Mouse (Mus musculus) limb, embryonic 14.5 days (tissue): ENCODE results near the gene Hoxd12. TPM values are rescaled to one million over a fixed set of nuclear protein-coding genes. Genes with fewer than 3 reads are reported as not detected.

ENCODE experiments used
- ATAC-seq: fragments of 200-750 bp; cut with Nextera tagmentation; 2 replicates; pipeline ENCODE4 v1.8.0; 2017; ENCODE audit warnings: low read depth, moderate number of reproducible peaks, moderate TSS enrichment; ENCODE audit not compliant: low FRiP score
- DNase-seq: peaks from one replicate; pipeline ENCODE4 v3.0.0-alpha.2; 2015; ENCODE audit warnings: low spot score
- H3K27ac ChIP-seq: fragments of 300-500 bp; sonication (generic); replicated peaks from 2 replicates; pipeline ENCODE4 v1.5.1; 2014; ENCODE audit warnings: low read depth, mild to moderate bottlenecking, low read length, moderate library complexity, mixed read lengths
- H3K27me3 ChIP-seq: fragments of 300-500 bp; sonication (generic); 2 replicates; pipeline ENCODE4 v1.6.1; 2014; ENCODE audit warnings: low read length, mixed read lengths; ENCODE audit not compliant: control insufficient read depth, insufficient read depth
- H3K36me3 ChIP-seq: fragments of 300-500 bp; sonication (generic); 2 replicates; pipeline ENCODE4 v1.6.1; 2014; ENCODE audit warnings: mild to moderate bottlenecking, low read length, moderate library complexity, mixed read lengths; ENCODE audit not compliant: control insufficient read depth, insufficient read depth
- H3K4me1 ChIP-seq: fragments of 300-500 bp; sonication (generic); 2 replicates; pipeline ENCODE4 v1.6.1; 2014; ENCODE audit warnings: antibody characterized with exemption, low read length, mixed read lengths; ENCODE audit not compliant: control insufficient read depth, insufficient read depth
- H3K4me2 ChIP-seq: fragments of 300-500 bp; sonication (generic); replicated peaks from 2 replicates; pipeline ENCODE4 v1.6.1; 2014; ENCODE audit warnings: low read depth, mild to moderate bottlenecking, low read length, moderate library complexity; ENCODE audit not compliant: severe bottlenecking
- H3K4me3 ChIP-seq: fragments of 300-500 bp; sonication (generic); replicated peaks from 2 replicates; pipeline ENCODE4 v1.5.1; 2014; ENCODE audit warnings: low read length
- H3K9ac ChIP-seq: fragments of 300-500 bp; sonication (generic); 2 replicates; pipeline ENCODE4 v1.6.1; 2014; ENCODE audit warnings: mild to moderate bottlenecking, low read depth, low read length, moderate library complexity; ENCODE audit not compliant: severe bottlenecking
- H3K9me3 ChIP-seq: fragments of 300-500 bp; sonication (generic); 2 replicates; pipeline ENCODE4 v1.6.1; 2016; ENCODE audit warnings: low read length; ENCODE audit not compliant: control insufficient read depth
- POLR2A ChIP-seq: fragments of 200-500 bp; IDR thresholded peaks from 2 replicates; pipeline ENCODE4 v1.8.0; 2012; ENCODE audit warnings: inconsistent platforms, mild to moderate bottlenecking, moderate library complexity, borderline replicate concordance; ENCODE audit not compliant: insufficient read depth, insufficient read length; ENCODE audit errors: extremely low read depth
- WGBS: fragments of 180-500 bp; shearing (Covaris S2); extraction: QIAGEN DNeasy Blood & Tissue Kit; methylation state at CpG from one replicate; pipeline ENCODE4 v1.1.7; 2014; 5-methylcytosine and 5-hydroxymethylcytosine counted together
- polyA plus RNA-seq, 2 experiments: library from polyadenylated mRNA; depleted of rRNA in 1 of 2; stranded (reverse) in 1 of 2; unstranded in 1 of 2; fragments of >200 nt; fragmentation: Nextera tagmentation in 1 of 2; extraction: Ambion mirVana in 1 of 2; gene quantifications; 2 replicates each; pipeline versions ENCODE4 v1.2.1 to v1.2.3; 2012 to 2014

The Hoxd12 gene
- polyA plus RNA-seq, 2 experiments: 38.4 to 43.3 TPM

- TF ChIP-seq POLR2A: no peak
- Histone ChIP-seq H3K4me1 (peaks cover 12% of the 10 kb centered on the region), H3K27ac (no peak overlapping the region), H3K36me3 (no peaks in the 10 kb centered on the region), H3K4me3 (no peak overlapping the region), H3K27me3 (peaks cover 79% of the 10 kb centered on the region), H3K9me3 (no peaks in the 10 kb centered on the region), H3K4me2 (no peak overlapping the region), H3K9ac (no peak overlapping the region)
- ATAC-seq (no peak), DNase-seq (no peak)
- WGBS: 11% methylated on average over 10 of the region's 10 CpGs
Observed at GRCm38 (mm10) chr2:74703317-74703716, 28.5 kb downstream of the Hoxd12 start.

- H3K4me2 ChIP-seq: peak overlapping the region; percentile 78
- 5% methylated on average over 26 of the region's 26 CpGs for WGBS
- peaks cover 9% of the 10 kb centered on the region for H3K4me1 ChIP-seq
- H3K27me3 ChIP-seq: peaks cover 84% of the 10 kb centered on the region
- H3K4me3 ChIP-seq: peak overlapping the region; percentile 53
- H3K36me3 ChIP-seq: no peaks in the 10 kb centered on the region
- H3K27ac ChIP-seq: no peak overlapping the region
- H3K9ac ChIP-seq: no peak overlapping the region
- ATAC-seq (no peak), DNase-seq (no peak)
- TF ChIP-seq POLR2A: no peak
- no peaks in the 10 kb centered on the region for H3K9me3 ChIP-seq
Observed at GRCm38 (mm10) chr2:74703720-74704392, 29.0 kb downstream of the Hoxd12 start.

GRCm38 (mm10) chr2:74704393-74704998 is 29.7 kb downstream of the Hoxd12 start, which contains the start of gene Hoxd8:
Gene Hoxd8 (plus strand): TSS chr2:74704615.
- Histone ChIP-seq H3K27ac (peak within 1 kb of the TSS; percentile 83), H3K27me3 (peaks cover 85% of the 10 kb centered on the region), H3K4me2 (peak within 1 kb of the TSS; percentile 78), H3K36me3 (no peaks in the 10 kb centered on the region), H3K9me3 (no peaks in the 10 kb centered on the region), H3K4me3 (peak within 1 kb of the TSS; percentile 53), H3K9ac (peak within 1 kb of the TSS; percentile 73), H3K4me1 (peaks cover 5% of the 10 kb centered on the region)
- WGBS: 2% methylated on average over 22 of the region's 52 CpGs
- DNase-seq: no peak
- peak; percentile 15; the same call in 1 of the 2 replicates for ATAC-seq
- TF ChIP-seq POLR2A: no peak

GRCm38 (mm10) chr2:74704999-74705466 is 30.2 kb downstream of the Hoxd12 start:
- WGBS: under 1% methylated on average over 21 of the region's 66 CpGs
- H3K27ac ChIP-seq: peak overlapping the region; percentile 83
- H3K36me3 ChIP-seq: no peaks in the 10 kb centered on the region
- H3K4me1 ChIP-seq: peaks cover 3% of the 10 kb centered on the region; the same call in 1 of the 2 replicates
- TF ChIP-seq POLR2A: no peak
- DNase-seq: no peak
- peaks cover 85% of the 10 kb centered on the region for H3K27me3 ChIP-seq
- ATAC-seq: peak; percentile 16
- H3K4me3 ChIP-seq: peak overlapping the region; percentile 53
- H3K4me2 ChIP-seq: peak overlapping the region; percentile 78
- no peaks in the 10 kb centered on the region for H3K9me3 ChIP-seq
- peak overlapping the region; percentile 73 for H3K9ac ChIP-seq

- no peak for TF ChIP-seq POLR2A
- ATAC-seq (peak; percentile 10; the same call in 1 of the 2 replicates), DNase-seq (no peak)
- peak overlapping the region; percentile 83 for H3K27ac ChIP-seq
- WGBS: under 1% methylated on average over 22 of the region's 85 CpGs
- peaks cover 3% of the 10 kb centered on the region; the same call in 1 of the 2 replicates for H3K4me1 ChIP-seq
- peak overlapping the region; percentile 53 for H3K4me3 ChIP-seq
- H3K27me3 ChIP-seq: peaks cover 85% of the 10 kb centered on the region
- peak overlapping the region; percentile 73 for H3K9ac ChIP-seq
- H3K4me2 ChIP-seq: peak overlapping the region; percentile 78
- no peaks in the 10 kb centered on the region for H3K36me3 ChIP-seq
- H3K9me3 ChIP-seq: no peaks in the 10 kb centered on the region
Observed at GRCm38 (mm10) chr2:74705467-74706089, 30.8 kb downstream of the Hoxd12 start.
